ENCODE assay signal across 9 mouse cellular contexts in genomic region chr6:114932116-114932500, GRCm38 (mm10). TPM values are rescaled to one million over a fixed set of nuclear protein-coding genes. Genes with fewer than 3 reads are reported as not detected.
A peak's percentile ranks its signal among the peaks of the same experiment; 100 is the strongest.
DNase-seq lines count a peak whose midpoint lies in the region; ATAC-seq and TF ChIP-seq lines count a peak whose summit lies in the region.
"Had no signal": no experiment of that assay in that cellular context is flagged by ENCODE, and none has a peak within 500 bp of the region (broad histone marks: within the 10 kb centered on the region; RNA-seq: fewer than 3 reads in every experiment).

No protein-coding gene starts in this region.

- H3K27me3 ChIP-seq in heart, embryonic 15.5 days: no peaks in the 10 kb centered on the region
- H3K27me3 ChIP-seq in lung, postnatal 0 days (replicated peaks; ENCODE audit: insufficient read depth, low read length): no peaks in the 10 kb centered on the region
- no peaks in the 10 kb centered on the region for H3K27me3 ChIP-seq in intestine, embryonic 16.5 days (replicated peaks; ENCODE audit: control insufficient read depth, insufficient read depth, low read length)
- no peaks in the 10 kb centered on the region for H3K27me3 ChIP-seq in stomach, postnatal 0 days (ENCODE audit: control insufficient read depth, insufficient read depth, low read length)

- no peak for TF ChIP-seq EP300 in lung, postnatal 0 days (IDR thresholded peaks at IDR 0.05)
- TF ChIP-seq EP300 in stomach, postnatal 0 days (optimal IDR thresholded peaks at IDR 0.05): no peak

- H3K9me3 ChIP-seq in heart, embryonic 15.5 days (replicated peaks): peaks cover under 1% of the 10 kb centered on the region; the same call in 1 of the 2 replicates
- no peaks in the 10 kb centered on the region for H3K9me3 ChIP-seq in lung, postnatal 0 days (ENCODE audit: low read length)
- H3K9me3 ChIP-seq in intestine, embryonic 16.5 days (ENCODE audit: control insufficient read depth, low read length): 0 out of 2 replicates have a peak, but pooled peaks cover 2% of the 10 kb centered on the region
- H3K9me3 ChIP-seq in stomach, postnatal 0 days (ENCODE audit: control insufficient read depth, low read length): no peaks in the 10 kb centered on the region

- ATAC-seq in heart, embryonic 15.5 days (replicated peaks; ENCODE audit: insufficient number of reproducible peaks, insufficient read depth, low FRiP score, low read depth): no peak
- ATAC-seq in lung, postnatal 0 days: no peak
- ATAC-seq in intestine, embryonic 16.5 days: no peak
- ATAC-seq in stomach, postnatal 0 days (ENCODE audit: low FRiP score, low TSS enrichment): no peak

- H3K36me3 ChIP-seq in heart, embryonic 15.5 days: no peaks in the 10 kb centered on the region
- no peaks in the 10 kb centered on the region for H3K36me3 ChIP-seq in lung, postnatal 0 days (ENCODE audit: insufficient read depth, low read length)
- 0 out of 2 replicates have a peak, but pooled peaks cover 3% of the 10 kb centered on the region for H3K36me3 ChIP-seq in intestine, embryonic 16.5 days (ENCODE audit: control insufficient read depth, insufficient read depth, low read length)
- no peaks in the 10 kb centered on the region for H3K36me3 ChIP-seq in stomach, postnatal 0 days (ENCODE audit: control insufficient read depth, insufficient read depth, low read length)

- DNase-seq in heart, adult 8-10 months (ENCODE audit: low spot score): no peak
- peak; percentile 55 for DNase-seq in lung, postnatal 0 days (ENCODE audit: low spot score)
- no peak for DNase-seq in lung, postnatal 25 days (ENCODE audit: low spot score)
- no peak for DNase-seq in stomach, postnatal 0 days (ENCODE audit: low spot score)
- DNase-seq in c-Kit-positive CD71-positive TER-119-positive erythroid progenitor cells, embryonic 14.5 days (ENCODE audit: low spot score): no peak
- no peak for DNase-seq in layer of hippocampus, adult 9-10 months (ENCODE audit: low spot score)

- 78% methylated on average over 5 of the region's 5 CpGs for WGBS in heart, embryonic 15.5 days
- WGBS in lung, postnatal 0 days: 43% methylated on average over 5 of the region's 5 CpGs
- 50% methylated on average over 5 of the region's 5 CpGs for WGBS in intestine, embryonic 16.5 days
- WGBS in stomach, postnatal 0 days: 40% methylated on average over 5 of the region's 5 CpGs

- peaks cover 21% of the 10 kb centered on the region for H3K4me1 ChIP-seq in heart, embryonic 15.5 days (replicated peaks)
- peaks cover 19% of the 10 kb centered on the region; the same call in 1 of the 2 replicates for H3K4me1 ChIP-seq in lung, postnatal 0 days (ENCODE audit: insufficient read depth, low read depth, low read length)
- peaks cover 30% of the 10 kb centered on the region for H3K4me1 ChIP-seq in intestine, embryonic 16.5 days (ENCODE audit: control insufficient read depth, insufficient read depth, low read length)
- peaks cover 2% of the 10 kb centered on the region; the same call in 1 of the 2 replicates for H3K4me1 ChIP-seq in stomach, postnatal 0 days (replicated peaks; ENCODE audit: control insufficient read depth, insufficient read depth)

- H3K9ac ChIP-seq in heart, embryonic 15.5 days: no peak overlapping the region
- no peak overlapping the region for H3K9ac ChIP-seq in lung, postnatal 0 days (replicated peaks; ENCODE audit: low read depth)
- peak overlapping the region; percentile 47 for H3K9ac ChIP-seq in intestine, embryonic 16.5 days (ENCODE audit: low read depth, low read length)
- H3K9ac ChIP-seq in stomach, postnatal 0 days (ENCODE audit: low read length): no peak overlapping the region

- no peak for TF ChIP-seq CTCF in lung, postnatal 0 days (IDR thresholded peaks at IDR 0.05)
- no peak for TF ChIP-seq CTCF in stomach, postnatal 0 days (IDR thresholded peaks at IDR 0.05; ENCODE audit: low read depth)

- H3K27ac ChIP-seq in heart, embryonic 15.5 days: 0 out of 2 replicates have a peak overlapping the region, but pooled peaks have one; percentile 22
- H3K27ac ChIP-seq in lung, postnatal 0 days (ENCODE audit: low read length): peak overlapping the region; percentile 20; the same call in 1 of the 2 replicates
- peak overlapping the region; percentile 79 for H3K27ac ChIP-seq in intestine, embryonic 16.5 days (ENCODE audit: low read length)
- peak overlapping the region; percentile 82 for H3K27ac ChIP-seq in stomach, postnatal 0 days (replicated peaks)
- H3K27ac ChIP-seq: macrophage had no signal

- no peak overlapping the region for H3K4me2 ChIP-seq in heart, embryonic 15.5 days
- no peak overlapping the region for H3K4me2 ChIP-seq in lung, postnatal 0 days (replicated peaks; ENCODE audit: low read depth, low read length)
- peak overlapping the region; percentile 30; the same call in 1 of the 2 replicates for H3K4me2 ChIP-seq in intestine, embryonic 16.5 days (ENCODE audit: low read depth, low read length)
- no peak overlapping the region for H3K4me2 ChIP-seq in stomach, postnatal 0 days (replicated peaks; ENCODE audit: low read depth)

- H3K4me3 ChIP-seq in heart, embryonic 15.5 days: no peak overlapping the region
- H3K4me3 ChIP-seq in lung, postnatal 0 days (ENCODE audit: low read depth, low read length): no peak overlapping the region
- no peak overlapping the region for H3K4me3 ChIP-seq in intestine, embryonic 16.5 days (ENCODE audit: low read length)
- no peak overlapping the region for H3K4me3 ChIP-seq in stomach, postnatal 0 days (ENCODE audit: low read depth, low read length)

RNA-seq across cellular contexts. Expression of gene Vgll4, which starts 37.7 kb away (rescaled TPM):
- 65.4 and 69.6 TPM in 2 replicates for polyA plus RNA-seq in heart, embryonic 15.5 days (2015; fragmentation: Nextera tagmentation; extraction: Ambion mirVana)
- total RNA-seq in heart, adult 8-10 months (2022): 10 to 100 TPM; 19.9 to 23.5 (median 21.4) TPM
- 104 and 108 TPM in 2 replicates for polyA plus RNA-seq in lung, postnatal 0 days (2015; fragmentation: Nextera tagmentation; extraction: Ambion mirVana)
- 66.1 and 75.7 TPM in 2 replicates for polyA plus RNA-seq in intestine, embryonic 16.5 days (2015; fragmentation: Nextera tagmentation; extraction: Ambion mirVana)
- polyA plus RNA-seq in stomach, postnatal 0 days (2015; fragmentation: Nextera tagmentation; extraction: Ambion mirVana): 38.5 and 42.1 TPM in 2 replicates

Comparison
In these comparisons a context has a peak if more than half of its experiments do, and no peak if none do; other contexts are left out.
1. H3K27ac ChIP-seq: peak in every context shown above with its lines; median percentile 82 in stomach, postnatal 0 days; 79 in intestine, embryonic 16.5 days; 22 in heart, embryonic 15.5 days; 20 in lung, postnatal 0 days.